Mouse (Mus musculus) midbrain, embryonic 10.5 days (tissue): ENCODE results near the gene Pde8a. TPM values are rescaled to one million over a fixed set of nuclear protein-coding genes. Genes with fewer than 3 reads are reported as not detected.

Experiments used
- DNase-seq: peaks from one replicate; pipeline ENCODE4 v3.0.0-alpha.2; 2017; ENCODE audit warnings: low spot score
- H3K27ac ChIP-seq: fragments of 300-500 bp; sonication (generic); replicated peaks from 2 replicates; pipeline ENCODE4 v1.5.1; 2016; ENCODE audit warnings: mild to moderate bottlenecking
- H3K27me3 ChIP-seq: fragments of 300-500 bp; sonication (generic); 2 replicates; pipeline ENCODE4 v1.6.1; 2016; ENCODE audit warnings: low read depth, mild to moderate bottlenecking; ENCODE audit not compliant: poor library complexity, severe bottlenecking
- H3K36me3 ChIP-seq: fragments of 300-500 bp; sonication (generic); 2 replicates; pipeline ENCODE4 v1.6.1; 2016; ENCODE audit warnings: mild to moderate bottlenecking, moderate library complexity
- H3K4me1 ChIP-seq: fragments of 300-500 bp; sonication (generic); 2 replicates; pipeline ENCODE4 v1.6.1; 2016
- H3K4me3 ChIP-seq: fragments of 300-500 bp; sonication (generic); 2 replicates; pipeline ENCODE4 v1.5.1; 2016; ENCODE audit warnings: mild to moderate bottlenecking, moderate library complexity
- H3K9me3 ChIP-seq: fragments of 300-500 bp; sonication (generic); replicated peaks from 2 replicates; pipeline ENCODE4 v1.6.1; 2016; ENCODE audit warnings: mild to moderate bottlenecking
- WGBS: fragments of 180-500 bp; shearing (Covaris S2); methylation state at CpG from one replicate; pipeline ENCODE4 v1.1.7; 2016; 5-methylcytosine and 5-hydroxymethylcytosine counted together
- polyA plus RNA-seq: library from polyadenylated mRNA; unstranded; fragments of >200 nt; fragmentation: Nextera tagmentation; extraction: Ambion mirVana; gene quantifications from 2 replicates; pipeline ENCODE4 v1.2.1, GENCODE M21; 2016

The Pde8a gene
- polyA plus RNA-seq, 1 experiment from 2014 or later = 1.8 TPM

DNA sequence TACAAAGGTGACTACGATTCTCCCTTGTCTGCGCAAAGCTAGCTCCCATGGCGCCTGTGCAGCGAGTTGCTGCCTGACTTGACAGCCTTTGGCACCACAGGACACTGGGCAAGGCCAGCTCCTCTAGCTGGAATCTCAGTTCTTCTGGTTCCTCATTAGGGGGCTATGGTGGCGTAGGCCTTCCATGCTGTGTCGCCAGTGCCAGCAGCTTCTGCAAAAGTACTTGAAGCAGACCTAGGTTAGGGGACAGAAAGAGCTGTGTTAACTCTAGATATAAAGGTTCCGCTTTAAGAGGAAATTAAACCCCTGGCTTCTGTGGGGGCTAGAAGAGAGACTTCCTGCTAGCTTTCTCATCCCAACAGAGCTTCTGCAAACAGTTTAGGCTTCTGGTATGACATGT lies 134.8 kb downstream of the Pde8a start:
- Histone ChIP-seq H3K9me3 (no peaks in the 10 kb centered on the region), H3K27ac (no peak overlapping the region), H3K4me1 (peaks cover 12% of the 10 kb centered on the region), H3K27me3 (no peaks in the 10 kb centered on the region), H3K4me3 (no peak overlapping the region), H3K36me3 (peaks cover 10% of the 10 kb centered on the region)
- no peak for DNase-seq
- 68% methylated on average over 7 of the region's 7 CpGs for WGBS

DNA sequence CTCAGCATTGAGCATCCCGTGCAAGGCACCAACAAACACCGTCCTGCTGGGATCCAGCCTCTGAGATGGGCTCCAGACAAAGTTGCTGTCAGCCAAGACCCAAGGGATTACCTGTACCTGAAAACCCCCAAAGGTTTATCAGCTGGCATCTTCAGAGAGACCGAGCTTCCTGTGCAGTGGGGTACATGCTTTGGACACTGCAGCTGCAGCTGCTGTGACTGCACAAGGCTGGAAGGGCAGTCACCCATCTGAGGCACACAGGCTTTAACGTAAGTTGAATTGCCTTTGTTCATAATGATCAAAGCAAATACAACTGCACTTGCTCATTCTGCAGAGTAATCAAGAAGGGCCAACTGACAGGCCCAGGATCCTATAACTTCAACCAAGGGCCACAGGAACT lies 138.4 kb downstream of the Pde8a start:
- Histone ChIP-seq H3K9me3 (no peaks in the 10 kb centered on the region), H3K27ac (no peak overlapping the region), H3K36me3 (no peaks in the 10 kb centered on the region), H3K4me3 (no peak overlapping the region), H3K4me1 (peaks cover 7% of the 10 kb centered on the region), H3K27me3 (no peaks in the 10 kb centered on the region)
- 85% methylated on average over 4 of the region's 4 CpGs for WGBS
- DNase-seq = no peak

DNA sequence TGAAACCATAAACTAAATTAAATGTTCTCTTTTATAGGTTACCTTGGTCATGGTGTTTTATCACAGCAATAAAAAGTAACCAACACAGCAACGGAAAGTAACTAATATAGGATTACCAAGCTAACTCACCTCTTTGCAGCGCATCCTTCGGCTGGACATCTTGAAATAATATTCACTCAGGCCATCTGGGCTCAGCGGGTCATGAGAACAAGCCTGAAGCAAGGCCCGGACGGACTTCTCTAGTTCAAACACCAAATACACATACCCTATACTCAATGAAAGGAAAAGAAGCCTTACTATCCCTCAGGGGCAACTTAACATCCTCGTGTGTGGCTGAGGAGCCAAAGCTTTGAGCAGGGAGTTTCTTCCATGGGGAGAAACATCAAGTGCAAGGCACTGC lies 142.3 kb downstream of the Pde8a start:
- no peaks in the 10 kb centered on the region for H3K36me3 ChIP-seq
- H3K9me3 ChIP-seq = no peaks in the 10 kb centered on the region
- no peak overlapping the region for H3K4me3 ChIP-seq
- H3K27ac ChIP-seq = no peak overlapping the region
- peaks cover 7% of the 10 kb centered on the region for H3K4me1 ChIP-seq
- no peaks in the 10 kb centered on the region for H3K27me3 ChIP-seq
- DNase-seq = no peak
- WGBS = 83% methylated on average over 7 of the region's 7 CpGs

DNA sequence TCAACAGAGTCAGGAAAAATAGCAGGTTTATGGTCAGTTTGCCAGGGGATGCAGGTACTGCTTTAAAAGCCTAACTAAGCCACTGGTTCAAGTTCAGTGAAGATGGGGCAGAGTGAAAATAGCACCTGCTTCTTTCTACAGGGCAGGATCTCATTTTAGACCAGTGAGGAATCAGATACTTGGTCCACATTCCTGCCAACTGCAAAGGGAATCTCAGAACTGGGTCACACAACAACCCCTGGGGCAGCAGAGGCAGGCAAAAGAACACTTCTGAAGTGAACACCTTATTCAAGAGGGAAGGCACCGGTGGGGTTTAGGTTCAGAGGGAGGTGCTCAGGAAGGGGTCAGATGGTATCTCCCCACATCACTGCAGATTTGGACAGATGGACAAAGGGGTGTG lies 143.0 kb downstream of the Pde8a start:
- Histone ChIP-seq H3K9me3 (no peaks in the 10 kb centered on the region), H3K27ac (no peak overlapping the region), H3K27me3 (no peaks in the 10 kb centered on the region), H3K36me3 (no peaks in the 10 kb centered on the region), H3K4me3 (no peak overlapping the region), H3K4me1 (peaks cover 7% of the 10 kb centered on the region)
- no peak for DNase-seq
- 92% methylated on average over 1 of the region's 1 CpGs for WGBS

DNA sequence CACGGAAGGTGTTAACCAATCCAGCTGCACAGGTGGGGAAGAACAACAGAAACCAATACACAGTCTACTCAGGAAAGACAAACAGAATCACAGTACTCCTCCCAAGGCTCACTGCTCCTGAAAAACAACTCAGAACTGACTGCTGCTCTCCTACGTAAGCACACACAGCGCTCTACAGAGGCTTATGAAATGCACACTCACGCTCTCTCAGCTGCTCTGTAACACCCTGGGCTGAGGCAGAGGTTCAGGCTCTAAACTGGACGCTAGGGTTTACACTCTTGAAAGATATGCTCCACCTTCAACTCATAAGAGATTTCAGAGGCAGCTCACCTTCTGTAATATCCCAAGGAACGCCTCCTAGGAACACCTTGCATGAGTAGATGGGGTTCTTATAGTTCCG lies 143.6 kb downstream of the Pde8a start:
- Histone ChIP-seq H3K4me3 (no peak overlapping the region), H3K4me1 (peaks cover 7% of the 10 kb centered on the region), H3K36me3 (no peaks in the 10 kb centered on the region), H3K9me3 (no peaks in the 10 kb centered on the region), H3K27me3 (no peaks in the 10 kb centered on the region), H3K27ac (no peak overlapping the region)
- no peak for DNase-seq
- WGBS = 86% methylated on average over 7 of the region's 7 CpGs

DNA sequence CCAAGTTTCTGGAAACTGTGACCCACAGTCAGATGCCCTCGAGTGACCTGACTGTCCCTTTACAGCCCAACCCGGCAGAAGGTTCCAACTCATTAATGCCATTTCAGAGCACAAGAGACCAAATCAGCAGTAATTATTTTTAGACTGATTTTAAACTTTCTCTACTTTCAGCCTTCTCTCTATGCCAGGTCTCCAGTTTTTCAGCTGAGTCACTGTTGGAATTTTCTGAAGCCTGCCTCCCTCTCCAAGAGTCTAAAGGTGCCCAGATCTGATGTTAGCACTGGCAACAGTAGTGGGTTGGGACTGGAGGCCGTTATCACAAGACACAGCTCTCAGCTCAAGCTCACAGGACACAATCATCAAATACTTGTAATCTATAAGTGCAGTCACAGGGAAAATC lies 154.6 kb downstream of the Pde8a start:
- Histone ChIP-seq H3K27ac (no peak overlapping the region), H3K9me3 (no peaks in the 10 kb centered on the region), H3K4me1 (peaks cover 12% of the 10 kb centered on the region), H3K4me3 (no peak overlapping the region), H3K27me3 (peaks cover 16% of the 10 kb centered on the region; the same call in 1 of the 2 replicates), H3K36me3 (no peaks in the 10 kb centered on the region)
- DNase-seq = no peak
- WGBS = 82% methylated on average over 3 of the region's 3 CpGs

DNA sequence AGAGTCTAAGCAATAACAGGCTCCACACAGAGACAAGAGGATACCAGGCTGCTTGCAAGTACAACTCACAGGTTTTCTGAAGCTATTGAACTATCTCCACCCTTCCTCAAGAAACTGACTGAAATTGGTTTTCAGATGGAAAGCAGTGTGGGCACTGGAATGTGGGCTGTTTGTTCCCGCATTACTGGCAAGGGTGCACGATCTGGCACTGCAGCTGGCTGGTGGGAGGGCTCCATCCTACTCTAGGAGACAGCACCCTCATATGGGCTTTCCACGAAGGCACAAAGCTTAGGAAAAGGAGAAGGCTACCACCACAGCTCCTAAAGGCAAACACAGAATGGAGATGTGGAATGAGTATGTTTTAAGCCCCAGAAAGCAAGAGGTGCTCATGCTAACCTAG lies 156.3 kb downstream of the Pde8a start:
- Histone ChIP-seq H3K4me1 (peaks cover 12% of the 10 kb centered on the region), H3K9me3 (no peaks in the 10 kb centered on the region), H3K4me3 (no peak overlapping the region), H3K27me3 (peaks cover 23% of the 10 kb centered on the region; the same call in 1 of the 2 replicates), H3K36me3 (no peaks in the 10 kb centered on the region), H3K27ac (no peak overlapping the region)
- 63% methylated on average over 3 of the region's 3 CpGs for WGBS
- DNase-seq = no peak

DNA sequence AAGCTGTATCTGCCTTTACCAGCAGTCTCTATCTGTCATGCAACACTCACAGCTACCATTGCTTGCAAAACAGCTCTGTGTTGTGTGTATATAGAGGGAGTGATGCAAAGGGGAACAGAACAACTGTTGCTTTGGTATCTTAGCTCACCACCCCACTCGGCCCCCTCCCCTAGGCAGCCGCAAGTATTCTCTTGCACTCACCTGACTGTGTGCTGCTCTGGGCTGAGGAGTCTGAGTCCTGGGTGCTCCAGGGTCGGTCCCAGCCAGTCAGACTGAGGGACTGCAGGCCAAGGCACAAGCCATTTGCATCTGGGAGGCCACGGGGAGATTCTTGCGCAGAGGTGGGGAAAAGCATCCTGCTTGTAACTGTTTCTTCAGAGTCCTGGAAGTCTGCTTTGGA lies 158.4 kb downstream of the Pde8a start:
- H3K36me3 ChIP-seq = no peaks in the 10 kb centered on the region
- WGBS = 10% methylated on average over 5 of the region's 5 CpGs
- H3K9me3 ChIP-seq = no peaks in the 10 kb centered on the region
- H3K27me3 ChIP-seq = peaks cover 23% of the 10 kb centered on the region; the same call in 1 of the 2 replicates
- no peak overlapping the region for H3K27ac ChIP-seq
- DNase-seq = no peak
- peaks cover 12% of the 10 kb centered on the region for H3K4me1 ChIP-seq
- peak overlapping the region; percentile 42 for H3K4me3 ChIP-seq

DNA sequence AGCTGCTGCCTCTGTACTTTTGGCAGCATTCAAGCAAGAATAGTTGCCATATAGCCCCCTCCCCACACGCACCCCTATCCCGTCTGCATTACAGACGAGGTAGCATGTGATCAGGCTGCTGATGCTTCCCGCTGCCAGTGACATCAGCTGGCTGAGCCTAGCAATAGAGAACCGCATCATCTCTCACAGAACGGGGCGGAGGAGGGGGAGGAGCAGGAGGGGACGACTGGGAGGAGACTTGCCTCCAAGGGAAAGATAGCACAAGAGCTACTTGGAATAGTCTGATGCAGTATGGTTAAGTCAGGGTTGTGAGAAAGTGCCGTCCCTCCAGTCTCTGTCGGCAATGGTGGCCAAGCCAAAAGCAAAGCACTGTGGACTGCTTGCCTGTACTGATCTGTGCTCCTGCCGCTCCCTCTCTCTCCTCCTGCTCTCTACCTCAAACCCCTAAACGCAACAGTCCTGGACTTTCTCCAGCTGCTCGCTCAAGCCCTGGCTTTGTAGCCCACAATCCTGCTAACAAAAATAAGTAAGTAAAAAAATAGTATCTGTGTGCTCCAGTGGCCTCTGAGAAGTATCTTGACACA lies 159.0 kb downstream of the Pde8a start:
- H3K27me3 ChIP-seq = peaks cover 23% of the 10 kb centered on the region; the same call in 1 of the 2 replicates
- peaks cover 12% of the 10 kb centered on the region for H3K4me1 ChIP-seq
- DNase-seq = peak; percentile 59
- H3K4me3 ChIP-seq = peak overlapping the region; percentile 42
- no peaks in the 10 kb centered on the region for H3K9me3 ChIP-seq
- 7% methylated on average over 13 of the region's 13 CpGs for WGBS
- H3K36me3 ChIP-seq = no peaks in the 10 kb centered on the region
- H3K27ac ChIP-seq = peak overlapping the region; percentile 42

DNA sequence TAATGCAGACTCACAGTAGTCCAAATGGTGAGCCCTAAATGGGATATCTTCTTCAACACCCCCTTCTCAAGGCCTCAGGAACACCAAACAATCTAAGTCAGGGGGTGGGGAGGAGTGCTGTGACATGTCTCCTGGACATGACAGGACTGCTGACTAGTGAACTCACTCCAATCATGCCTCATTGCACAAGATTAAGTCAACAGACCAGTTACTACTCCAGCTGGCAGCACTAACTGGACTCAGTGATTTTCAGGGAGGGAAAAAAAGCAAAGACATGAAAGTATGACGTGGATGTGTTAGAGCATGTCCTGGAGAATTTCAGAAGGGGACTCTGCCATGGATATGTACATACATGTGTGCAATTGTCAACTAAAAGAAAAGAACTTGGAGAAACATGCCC lies 166.0 kb downstream of the Pde8a start:
- no peak overlapping the region for H3K4me3 ChIP-seq
- H3K27ac ChIP-seq = no peak overlapping the region

More for the DNA sequence above, 166.0 kb downstream of the Pde8a start:
- Histone ChIP-seq H3K36me3 (no peaks in the 10 kb centered on the region), H3K9me3 (no peaks in the 10 kb centered on the region), H3K4me1 (no peaks in the 10 kb centered on the region), H3K27me3 (no peaks in the 10 kb centered on the region)
- WGBS = 91% methylated on average over 1 of the region's 1 CpGs
- no peak for DNase-seq

Other genes starting within 250 kb of the Pde8a start
- gene Zfp592, start 219.9 kb upstream of the Pde8a start, polyA plus RNA-seq = 10.5 and 11.6 TPM in 2 replicates
- gene Alpk3, start 156.0 kb upstream of the Pde8a start, polyA plus RNA-seq = 0.05 and 0.09 TPM in 2 replicates
- 0.05 TPM in 1 of 2 replicates, not detected in the other for gene Slc28a1, start 98.8 kb upstream of the Pde8a start, polyA plus RNA-seq
- 1,006 and 1,155 TPM in 2 replicates for gene Rps17, start 131.7 kb downstream of the Pde8a start, polyA plus RNA-seq
- 0.96 and 1.6 TPM in 2 replicates for gene Cpeb1, start 241.9 kb downstream of the Pde8a start, polyA plus RNA-seq